Mouse (Mus musculus): ENCODE measurements at regions not wholly inside any gene's neighbourhood (a gene's known extent, or its start where the extent isn't known, plus 50 kb on each side); places are given as distances from the start of the nearest gene placed in this dataset.
A peak's percentile ranks its signal among the peaks of the same experiment; 100 is the strongest.

DNA sequence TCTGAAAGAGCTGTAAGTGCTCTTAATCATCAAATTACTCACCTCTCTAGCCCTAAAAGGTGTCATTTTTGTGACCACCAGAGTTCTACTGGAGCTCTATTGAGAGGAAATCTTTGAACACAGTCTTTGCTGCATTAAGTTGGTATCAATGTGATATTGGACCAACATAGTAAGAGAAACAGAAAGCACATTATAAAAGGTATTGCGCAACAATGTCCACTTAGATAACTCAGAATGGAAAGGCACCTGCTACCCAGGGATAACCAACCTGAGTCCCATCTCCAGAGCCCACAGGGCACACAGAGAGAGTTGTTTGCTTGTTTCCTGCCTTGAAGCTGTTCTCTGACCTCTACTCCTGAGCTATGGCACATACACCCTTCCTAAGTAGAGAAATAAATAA, 106.4 kb upstream of the Med13l start:
- 95% methylated on average over 1 of the region's 1 CpGs for WGBS
- ATAC-seq (ENCODE audit: insufficient number of reproducible peaks, low FRiP score, low TSS enrichment, low read depth), result no peak
- Histone ChIP-seq H3K36me3 (no peaks in the 10 kb centered on the region), H3K9ac (no peak overlapping the region), H3K4me1 (peaks cover 5% of the 10 kb centered on the region), H3K27ac (no peak overlapping the region), H3K27me3 (no peaks in the 10 kb centered on the region), H3K9me3 (no peaks in the 10 kb centered on the region), H3K4me2 (no peak overlapping the region), H3K4me3 (no peak overlapping the region)

- no peaks in the 10 kb centered on the region for H3K9me3 ChIP-seq
- 3% methylated on average over 16 of the region's 16 CpGs for WGBS
- no peaks in the 10 kb centered on the region for H3K36me3 ChIP-seq
- ATAC-seq (ENCODE audit: insufficient number of reproducible peaks, low FRiP score, low TSS enrichment, low read depth), result peak; percentile 84
- H3K4me2 ChIP-seq, result peak overlapping the region; percentile 56
- H3K4me1 ChIP-seq, result peaks cover 21% of the 10 kb centered on the region
- peak overlapping the region; percentile 27 for H3K4me3 ChIP-seq
- H3K27ac ChIP-seq, result peak overlapping the region; percentile 87
- H3K27me3 ChIP-seq, result no peaks in the 10 kb centered on the region
- no peak overlapping the region for H3K9ac ChIP-seq
Observed at GRCm38 (mm10) chr5:118458727-118459390, 101.6 kb upstream of the Med13l start.

DNA sequence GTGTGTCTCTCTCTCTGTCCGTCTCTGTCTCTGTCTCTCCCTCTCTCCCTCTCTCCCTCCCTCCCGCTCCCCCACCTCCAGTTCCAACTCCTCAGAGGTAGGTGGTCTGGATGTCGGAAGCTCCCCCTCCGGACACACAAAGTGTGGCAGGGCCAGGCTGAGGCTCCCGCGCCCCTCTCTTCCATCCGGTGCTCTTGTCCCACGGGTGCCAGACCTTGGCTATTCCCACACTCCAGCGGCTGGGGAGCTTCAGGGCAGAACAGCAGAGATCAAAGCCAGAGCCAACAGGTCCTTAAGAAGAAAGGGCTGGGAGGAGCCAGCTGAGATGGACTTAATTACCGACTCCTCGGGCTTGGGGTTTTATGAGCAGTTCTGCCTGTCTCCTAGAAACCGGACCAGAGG, 101.1 kb upstream of the Med13l start:
- H3K27me3 ChIP-seq, result no peaks in the 10 kb centered on the region
- ATAC-seq (ENCODE audit: insufficient number of reproducible peaks, low FRiP score, low TSS enrichment, low read depth), result no peak

DNA sequence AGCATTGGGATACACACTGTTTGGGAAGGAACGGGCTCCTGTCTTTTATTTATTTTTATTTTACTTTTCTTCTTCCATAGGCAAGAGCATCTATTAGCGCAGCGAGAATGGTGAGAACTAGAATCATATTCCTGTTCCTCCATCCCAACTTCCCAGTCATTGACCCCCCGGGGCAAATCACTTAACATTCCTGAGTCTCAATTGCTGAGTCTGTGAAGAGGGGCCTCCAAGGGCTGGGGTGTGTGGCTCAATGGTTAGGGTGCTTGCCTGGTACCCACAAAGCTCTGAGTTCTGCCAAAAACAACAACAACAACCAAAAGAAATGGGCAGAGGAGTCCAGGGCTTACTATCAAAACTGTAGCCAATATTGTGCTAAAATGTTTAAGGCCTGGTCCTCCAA, 98.5 kb upstream of the Med13l start:
- Histone ChIP-seq H3K4me3 (no peak overlapping the region), H3K4me2 (no peak overlapping the region), H3K27ac (no peak overlapping the region), H3K9ac (no peak overlapping the region), H3K4me1 (peaks cover 46% of the 10 kb centered on the region), H3K27me3 (no peaks in the 10 kb centered on the region), H3K36me3 (no peaks in the 10 kb centered on the region), H3K9me3 (no peaks in the 10 kb centered on the region)
- no peak for ATAC-seq (ENCODE audit: insufficient number of reproducible peaks, low FRiP score, low TSS enrichment, low read depth)
- 33% methylated on average over 4 of the region's 4 CpGs for WGBS

More for the DNA sequence above, 101.1 kb upstream of the Med13l start:
- H3K4me2 ChIP-seq, result peak overlapping the region; percentile 56
- peak overlapping the region; percentile 27 for H3K4me3 ChIP-seq
- peak overlapping the region; percentile 87 for H3K27ac ChIP-seq
- no peaks in the 10 kb centered on the region for H3K9me3 ChIP-seq
- no peaks in the 10 kb centered on the region for H3K36me3 ChIP-seq
- H3K9ac ChIP-seq, result no peak overlapping the region
- under 1% methylated on average over 12 of the region's 12 CpGs for WGBS
- H3K4me1 ChIP-seq, result peaks cover 23% of the 10 kb centered on the region

DNA sequence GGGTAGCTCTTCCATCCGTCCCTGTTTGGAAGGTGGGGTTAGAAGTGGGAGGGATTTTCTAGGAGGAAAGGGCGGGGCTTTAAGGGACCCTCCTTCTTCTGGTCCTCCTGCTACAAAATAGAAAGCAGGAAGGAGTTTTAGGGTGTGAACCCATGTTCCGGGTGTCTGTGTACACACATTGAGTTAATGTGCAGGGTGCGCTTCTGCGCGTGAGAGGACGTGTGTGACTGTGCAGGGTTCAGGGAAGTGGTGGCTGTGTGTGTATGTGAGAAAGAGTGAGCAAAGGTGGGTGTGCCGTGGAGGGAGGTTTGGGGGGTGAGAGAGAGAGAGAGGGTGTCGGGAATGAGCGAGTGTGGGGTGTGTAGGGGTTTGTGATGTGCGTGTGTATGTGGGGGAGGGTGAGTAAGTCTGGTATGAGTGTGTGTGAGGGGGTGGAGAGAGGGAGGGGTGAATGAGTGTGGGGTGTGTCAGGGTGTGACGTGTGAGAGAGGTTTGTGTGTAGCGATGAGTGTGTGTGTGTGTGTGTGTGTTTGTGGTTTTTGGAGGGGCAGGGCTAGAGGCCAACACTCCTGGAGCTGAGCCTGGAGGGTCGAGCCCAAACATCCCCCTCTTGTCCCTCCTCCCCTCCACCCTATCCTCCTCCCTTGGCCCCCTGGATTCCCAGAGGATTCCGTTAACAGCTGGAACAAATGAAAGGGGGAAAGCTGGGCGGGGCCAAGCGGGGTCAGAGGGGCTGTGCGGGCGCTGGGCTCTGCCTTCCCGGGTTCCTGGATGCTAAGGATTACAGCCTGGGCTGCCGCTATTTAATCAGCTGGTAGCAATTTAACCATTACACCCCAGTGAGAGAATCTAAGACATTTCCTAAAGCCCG, 95.3 kb upstream of the Med13l start:
- H3K4me1 ChIP-seq, result peaks cover 49% of the 10 kb centered on the region
- no peaks in the 10 kb centered on the region for H3K9me3 ChIP-seq
- H3K4me2 ChIP-seq, result peak overlapping the region; percentile 59

GRCm38 (mm10) chr5:118465991-118466750, 94.3 kb upstream of the Med13l start:
- peaks cover 49% of the 10 kb centered on the region for H3K4me1 ChIP-seq
- ATAC-seq (ENCODE audit: insufficient number of reproducible peaks, low FRiP score, low TSS enrichment, low read depth), result no peak
- H3K4me2 ChIP-seq, result peak overlapping the region; percentile 59
- peak overlapping the region; percentile 27 for H3K4me3 ChIP-seq
- no peaks in the 10 kb centered on the region for H3K36me3 ChIP-seq
- H3K9ac ChIP-seq, result no peak overlapping the region
- peak overlapping the region; percentile 80 for H3K27ac ChIP-seq
- no peaks in the 10 kb centered on the region for H3K9me3 ChIP-seq
- WGBS, result 5% methylated on average over 10 of the region's 10 CpGs
- no peaks in the 10 kb centered on the region for H3K27me3 ChIP-seq

More for the DNA sequence above, 95.3 kb upstream of the Med13l start:
- whole genome bisulfite sequencing, result 5% methylated on average over 22 of the region's 22 CpGs
- no peaks in the 10 kb centered on the region for H3K36me3 ChIP-seq
- ATAC-seq (ENCODE audit: insufficient number of reproducible peaks, low FRiP score, low TSS enrichment, low read depth), result peak; percentile 76
- H3K9ac ChIP-seq, result no peak overlapping the region
- H3K27me3 ChIP-seq, result no peaks in the 10 kb centered on the region
- H3K27ac ChIP-seq, result peak overlapping the region; percentile 80
- peak overlapping the region; percentile 27 for H3K4me3 ChIP-seq

DNA sequence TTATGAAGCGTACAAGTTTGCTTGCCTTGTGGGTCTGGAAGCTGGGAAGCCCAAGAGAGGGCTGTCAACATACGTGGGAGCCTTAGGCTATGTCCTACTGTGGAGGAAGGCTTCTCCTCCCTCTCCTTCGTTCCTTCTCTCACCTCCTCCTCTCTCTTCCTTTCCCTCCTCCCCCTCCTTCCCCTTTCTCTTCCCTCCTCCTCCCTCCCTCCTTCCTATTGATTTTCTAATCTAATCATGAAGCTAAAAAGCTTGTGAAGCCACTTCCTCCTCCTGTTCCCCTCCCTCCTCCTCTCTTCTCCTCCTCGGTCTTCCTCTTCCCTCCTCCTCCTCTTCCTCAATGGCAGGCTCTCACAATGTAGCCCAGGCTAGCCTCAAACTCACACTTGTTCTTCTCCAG, 91.7 kb upstream of the Med13l start:
- no peak overlapping the region for H3K9ac ChIP-seq
- H3K4me2 ChIP-seq, result no peak overlapping the region
- H3K36me3 ChIP-seq, result no peaks in the 10 kb centered on the region
- no peak overlapping the region for H3K27ac ChIP-seq
- H3K4me3 ChIP-seq, result no peak overlapping the region
- H3K4me1 ChIP-seq, result peaks cover 50% of the 10 kb centered on the region
- no peaks in the 10 kb centered on the region for H3K9me3 ChIP-seq
- ATAC-seq (ENCODE audit: insufficient number of reproducible peaks, low FRiP score, low TSS enrichment, low read depth), result no peak
- no peaks in the 10 kb centered on the region for H3K27me3 ChIP-seq
- WGBS, result 54% methylated on average over 4 of the region's 4 CpGs

GRCm38 (mm10) chr5:118471569-118471968, 88.9 kb upstream of the Med13l start:
- peaks cover 35% of the 10 kb centered on the region for H3K4me1 ChIP-seq
- no peaks in the 10 kb centered on the region for H3K27me3 ChIP-seq
- H3K9ac ChIP-seq, result no peak overlapping the region
- no peaks in the 10 kb centered on the region for H3K9me3 ChIP-seq
- no peaks in the 10 kb centered on the region for H3K36me3 ChIP-seq
- ATAC-seq (ENCODE audit: insufficient number of reproducible peaks, low FRiP score, low TSS enrichment, low read depth), result no peak
- 47% methylated on average over 5 of the region's 5 CpGs for WGBS
- H3K4me2 ChIP-seq, result no peak overlapping the region
- no peak overlapping the region for H3K4me3 ChIP-seq
- no peak overlapping the region for H3K27ac ChIP-seq

DNA sequence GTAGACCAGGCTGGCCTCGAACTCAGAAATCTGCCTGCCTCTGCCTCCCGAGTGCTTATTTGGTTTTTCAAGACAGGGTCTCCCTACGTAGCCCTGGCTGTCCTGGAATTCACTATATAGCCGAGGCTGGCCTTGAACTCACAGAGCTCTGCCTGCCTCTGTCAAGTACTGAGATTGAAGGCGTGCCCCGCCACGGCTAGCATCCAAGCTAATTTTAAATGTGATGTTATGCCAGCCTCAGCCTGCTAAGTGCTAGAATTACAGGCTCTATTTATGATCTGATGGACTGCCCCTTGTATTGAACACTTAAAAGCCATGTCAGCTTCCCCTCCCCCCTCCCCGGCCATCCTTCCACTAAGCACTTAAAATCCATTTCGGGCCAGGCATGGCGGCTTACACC, 88.2 kb upstream of the Med13l start:
- WGBS, result 83% methylated on average over 10 of the region's 10 CpGs
- ATAC-seq (ENCODE audit: insufficient number of reproducible peaks, low FRiP score, low TSS enrichment, low read depth), result no peak
- Histone ChIP-seq H3K4me2 (no peak overlapping the region), H3K4me3 (no peak overlapping the region), H3K9me3 (no peaks in the 10 kb centered on the region), H3K4me1 (peaks cover 40% of the 10 kb centered on the region), H3K36me3 (no peaks in the 10 kb centered on the region), H3K27me3 (no peaks in the 10 kb centered on the region), H3K9ac (no peak overlapping the region), H3K27ac (no peak overlapping the region)

DNA sequence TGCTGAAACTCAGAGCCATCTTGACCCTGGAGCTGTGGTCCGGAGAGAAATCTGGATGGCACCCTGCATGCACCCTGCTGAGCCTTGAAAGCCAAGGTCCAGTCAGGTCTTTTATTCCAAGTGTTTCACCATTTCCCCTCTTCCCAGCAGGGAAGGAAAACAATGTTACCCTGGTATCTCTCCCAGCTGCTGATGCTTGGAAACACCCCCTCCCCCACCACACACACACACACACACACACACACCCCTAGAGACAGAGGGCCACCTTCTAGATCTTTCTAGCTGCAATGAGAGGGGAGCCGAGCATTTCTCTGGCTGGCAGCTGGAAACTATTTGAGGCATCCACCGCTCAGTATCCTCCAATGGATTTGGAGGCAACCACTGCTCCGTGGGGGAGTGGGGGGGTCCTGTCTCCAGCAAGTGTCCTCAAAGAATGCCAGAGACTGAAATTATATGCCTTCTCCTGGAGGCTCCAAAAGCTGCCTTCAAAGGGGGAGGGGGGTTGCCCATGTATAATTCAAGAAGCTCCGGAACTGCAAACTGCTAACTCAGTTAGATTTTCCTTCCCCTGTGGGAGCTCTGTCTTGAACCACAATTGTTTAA, 87.2 kb upstream of the Med13l start:
- peak; percentile 52; the same call in 1 of the 2 replicates for ATAC-seq (ENCODE audit: insufficient number of reproducible peaks, low FRiP score, low TSS enrichment, low read depth)
- Histone ChIP-seq H3K4me2 (no peak overlapping the region), H3K27me3 (no peaks in the 10 kb centered on the region), H3K36me3 (no peaks in the 10 kb centered on the region), H3K4me3 (no peak overlapping the region), H3K9ac (no peak overlapping the region), H3K4me1 (peaks cover 43% of the 10 kb centered on the region), H3K9me3 (no peaks in the 10 kb centered on the region), H3K27ac (no peak overlapping the region)
- WGBS, result 22% methylated on average over 5 of the region's 5 CpGs

GRCm38 (mm10) chr5:118476597-118476996, 83.9 kb upstream of the Med13l start:
- Histone ChIP-seq H3K4me1 (peaks cover 34% of the 10 kb centered on the region), H3K4me2 (no peak overlapping the region), H3K4me3 (no peak overlapping the region), H3K9ac (no peak overlapping the region), H3K27me3 (no peaks in the 10 kb centered on the region), H3K27ac (peak overlapping the region; percentile 11; the same call in 1 of the 2 replicates), H3K36me3 (no peaks in the 10 kb centered on the region), H3K9me3 (no peaks in the 10 kb centered on the region)
- 70% methylated on average over 5 of the region's 5 CpGs for WGBS
- no peak for ATAC-seq (ENCODE audit: insufficient number of reproducible peaks, low FRiP score, low TSS enrichment, low read depth)

All from limb, embryonic 15.5 days (tissue).